Mouse (Mus musculus): ENCODE results near the gene Adamtsl5. TPM values are rescaled to one million over a fixed set of nuclear protein-coding genes. Genes with fewer than 3 reads are reported as not detected.

The Adamtsl5 gene
- polyA plus RNA-seq, 1 experiment, result 27.2 TPM

DNA sequence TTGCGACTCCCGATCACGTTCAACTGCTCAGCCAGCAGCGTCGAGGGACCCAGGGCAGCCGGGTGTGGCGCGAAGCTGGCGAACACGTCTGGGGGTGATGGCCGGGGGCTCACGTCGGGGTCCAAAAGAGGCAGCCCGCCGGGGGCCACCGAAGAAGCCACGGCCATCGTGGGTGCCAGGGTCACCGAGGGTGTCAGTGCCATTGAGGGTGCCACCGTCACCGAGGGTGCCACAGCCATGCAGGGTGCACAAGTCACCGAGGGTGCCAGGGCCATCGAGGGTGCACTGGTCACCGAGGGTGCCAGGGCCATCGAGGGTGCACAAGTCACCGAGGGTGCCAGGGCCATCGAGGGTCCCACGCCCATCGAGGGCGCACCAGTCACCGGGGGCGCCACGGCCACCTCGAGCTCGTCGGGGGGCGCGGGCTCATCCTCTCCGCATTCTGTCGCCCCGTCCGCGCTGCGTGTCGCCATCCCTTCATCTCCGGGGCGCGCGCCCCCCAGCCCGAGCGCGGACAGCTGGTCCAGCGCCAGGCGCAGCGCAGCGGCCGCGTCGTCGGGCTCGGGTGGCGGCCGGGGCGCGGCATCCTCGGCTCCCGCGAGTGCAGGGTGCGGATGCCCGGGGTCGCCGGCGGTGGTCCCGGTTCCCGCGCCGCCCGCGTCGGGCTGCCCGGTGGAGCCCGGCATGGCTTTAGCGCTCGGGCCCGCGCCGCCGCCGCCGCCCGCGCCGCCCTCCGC lies 38.7 kb upstream of the Adamtsl5 start:
- H3K4me3 ChIP-seq (replicated peaks), result peak overlapping the region; percentile 97
- peaks cover 45% of the 10 kb centered on the region for H3K36me3 ChIP-seq (replicated peaks; ENCODE audit: low read length)
- TF ChIP-seq FLI1 (IDR thresholded peaks at IDR 0.05; ENCODE audit: low read length), result no peak
- TF ChIP-seq GATA1 (IDR thresholded peaks at IDR 0.05; ENCODE audit: borderline replicate concordance, low read length), result no peak
- H3K9me3 ChIP-seq, result no peaks in the 10 kb centered on the region
- peaks cover 74% of the 10 kb centered on the region for H3K4me1 ChIP-seq
- peaks cover 15% of the 10 kb centered on the region for H3K27me3 ChIP-seq (replicated peaks)

DNA sequence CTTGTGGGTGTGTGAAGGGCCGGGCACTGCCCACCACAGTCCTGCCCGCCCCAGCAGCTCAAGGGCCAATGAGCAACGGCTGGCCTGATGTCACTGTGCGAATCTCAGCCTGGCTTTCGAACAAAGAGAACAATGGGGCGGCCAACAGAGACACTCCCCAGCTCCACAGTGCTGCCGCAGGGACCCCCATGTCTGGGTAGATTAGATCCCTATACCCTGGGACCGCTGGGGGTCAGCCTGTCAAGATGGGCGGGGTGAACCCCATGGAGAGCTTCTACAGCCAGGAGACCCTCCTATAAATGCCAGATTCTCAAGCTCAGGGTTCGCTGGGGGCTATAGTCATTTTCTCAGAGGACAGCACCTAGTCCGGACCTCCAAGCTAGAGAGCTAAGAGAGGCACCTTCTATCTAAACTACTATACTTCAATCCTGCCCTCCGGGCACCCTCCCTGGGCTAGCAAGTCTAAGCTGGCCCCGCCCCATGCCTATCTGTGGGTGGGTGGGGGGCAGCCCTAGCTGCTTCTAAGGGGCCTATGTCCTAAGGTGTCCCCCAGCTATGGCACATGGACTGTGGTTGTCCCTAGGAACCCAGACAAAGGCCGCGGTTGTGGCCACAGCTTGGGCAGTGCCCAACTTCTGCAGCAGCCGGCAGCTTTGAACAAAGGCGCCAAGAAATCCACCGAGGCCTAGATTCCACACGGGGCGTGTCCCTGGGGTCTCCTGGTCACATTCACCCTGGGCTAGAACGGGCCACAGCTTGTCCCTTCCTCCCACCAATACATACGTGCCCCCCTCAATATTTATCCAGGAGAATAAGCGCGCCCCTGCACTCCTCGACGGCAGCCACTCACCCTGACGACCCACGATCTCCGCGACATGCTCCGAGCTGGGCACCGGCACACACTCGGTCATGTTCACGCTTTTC lies 37.9 kb upstream of the Adamtsl5 start:
- peaks cover 74% of the 10 kb centered on the region for H3K4me1 ChIP-seq

DNA sequence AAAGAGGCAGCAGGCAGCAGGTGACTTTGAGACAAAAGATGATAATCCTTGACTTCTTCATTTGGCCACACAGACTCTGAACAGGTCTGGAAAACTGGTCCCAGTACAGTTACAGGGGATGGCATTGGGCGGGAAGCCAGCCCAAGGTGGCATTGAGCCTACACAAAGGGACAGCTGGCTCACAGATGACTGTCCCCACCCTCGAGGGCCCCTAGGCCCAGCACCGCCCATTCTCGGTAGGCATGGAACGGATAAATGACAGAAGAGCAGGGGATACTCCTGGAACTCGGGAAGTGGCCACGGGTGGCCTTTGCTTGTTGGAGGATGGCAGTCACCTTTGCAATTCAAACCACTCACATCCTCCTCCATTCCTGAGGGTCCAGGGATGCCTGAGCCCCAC lies 37.1 kb upstream of the Adamtsl5 start:
- no peaks in the 10 kb centered on the region for H3K9me3 ChIP-seq
- H3K36me3 ChIP-seq (replicated peaks; ENCODE audit: low read length), result peaks cover 44% of the 10 kb centered on the region
- H3K27me3 ChIP-seq (replicated peaks), result peaks cover 15% of the 10 kb centered on the region
- H3K4me3 ChIP-seq (replicated peaks), result peak overlapping the region; percentile 97
- H3K4me1 ChIP-seq, result peaks cover 73% of the 10 kb centered on the region
- TF ChIP-seq GATA1 (IDR thresholded peaks at IDR 0.05; ENCODE audit: borderline replicate concordance, low read length) (no peak), FLI1 (IDR thresholded peaks at IDR 0.05; ENCODE audit: low read length) (no peak)

More for the DNA sequence above, 37.9 kb upstream of the Adamtsl5 start:
- H3K36me3 ChIP-seq (replicated peaks; ENCODE audit: low read length), result peaks cover 45% of the 10 kb centered on the region
- TF ChIP-seq GATA1 (IDR thresholded peaks at IDR 0.05; ENCODE audit: borderline replicate concordance, low read length) (no peak), FLI1 (IDR thresholded peaks at IDR 0.05; ENCODE audit: low read length) (no peak)
- no peaks in the 10 kb centered on the region for H3K9me3 ChIP-seq
- peaks cover 15% of the 10 kb centered on the region for H3K27me3 ChIP-seq (replicated peaks)
- peak overlapping the region; percentile 97 for H3K4me3 ChIP-seq (replicated peaks)

DNA sequence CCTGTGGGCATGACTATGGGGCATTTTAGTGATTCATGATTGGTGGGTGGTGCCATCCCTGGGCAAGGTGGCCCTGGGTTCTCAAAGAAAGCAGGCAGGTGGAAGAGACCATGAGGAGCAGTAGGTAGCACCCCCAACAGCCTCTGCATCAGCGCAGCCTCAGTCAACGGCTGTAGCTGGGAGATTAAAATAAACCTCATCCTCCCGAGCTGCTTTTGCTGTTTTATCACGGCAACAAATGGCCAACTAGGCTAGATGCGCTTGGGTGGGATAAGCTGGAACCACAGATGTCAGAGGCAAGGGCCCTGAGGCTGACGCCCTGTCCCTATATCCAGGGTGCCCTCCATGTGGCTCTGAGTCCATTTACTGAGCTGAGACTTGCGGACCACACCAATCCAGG lies 36.5 kb upstream of the Adamtsl5 start:
- no peak for TF ChIP-seq GATA1 (IDR thresholded peaks at IDR 0.05; ENCODE audit: borderline replicate concordance, low read length)
- no peak for TF ChIP-seq FLI1 (IDR thresholded peaks at IDR 0.05; ENCODE audit: low read length)
- H3K27me3 ChIP-seq (replicated peaks), result peaks cover 15% of the 10 kb centered on the region
- peak overlapping the region; percentile 60 for H3K4me3 ChIP-seq (replicated peaks)
- peaks cover 67% of the 10 kb centered on the region for H3K4me1 ChIP-seq
- H3K36me3 ChIP-seq (replicated peaks; ENCODE audit: low read length), result peaks cover 42% of the 10 kb centered on the region
- no peaks in the 10 kb centered on the region for H3K9me3 ChIP-seq

DNA sequence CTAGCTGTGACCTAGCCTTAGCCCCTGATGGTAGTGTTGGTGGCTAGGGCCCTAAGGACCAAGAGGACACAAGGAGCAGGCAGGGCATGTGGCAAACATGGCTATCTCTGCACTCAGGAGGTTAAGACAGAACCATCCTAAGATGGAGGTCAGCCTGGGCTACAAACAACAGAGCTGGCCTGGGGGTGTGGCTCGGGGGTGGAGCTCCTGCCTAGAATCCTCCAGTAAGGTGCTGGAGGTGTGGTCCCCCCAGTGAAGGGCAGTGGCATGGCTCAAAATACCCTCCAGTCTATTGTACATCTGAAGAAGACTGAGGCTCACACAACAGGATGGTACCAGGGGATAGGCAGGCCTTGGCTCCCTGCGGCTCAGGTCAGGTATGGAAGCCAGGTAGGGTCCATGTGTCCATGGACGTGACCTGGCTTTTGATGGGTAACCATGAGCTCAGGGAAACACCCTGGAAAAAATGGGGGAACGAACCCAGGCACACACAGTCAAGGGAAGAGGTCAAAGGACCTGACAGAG lies 36.0 kb upstream of the Adamtsl5 start:
- TF ChIP-seq GATA1 (IDR thresholded peaks at IDR 0.05; ENCODE audit: borderline replicate concordance, low read length) (no peak), FLI1 (IDR thresholded peaks at IDR 0.05; ENCODE audit: low read length) (no peak)
- peak overlapping the region; percentile 60 for H3K4me3 ChIP-seq (replicated peaks)
- H3K36me3 ChIP-seq (replicated peaks; ENCODE audit: low read length), result peaks cover 38% of the 10 kb centered on the region
- H3K9me3 ChIP-seq, result no peaks in the 10 kb centered on the region
- peaks cover 18% of the 10 kb centered on the region for H3K27me3 ChIP-seq (replicated peaks)
- H3K4me1 ChIP-seq, result peaks cover 62% of the 10 kb centered on the region

DNA sequence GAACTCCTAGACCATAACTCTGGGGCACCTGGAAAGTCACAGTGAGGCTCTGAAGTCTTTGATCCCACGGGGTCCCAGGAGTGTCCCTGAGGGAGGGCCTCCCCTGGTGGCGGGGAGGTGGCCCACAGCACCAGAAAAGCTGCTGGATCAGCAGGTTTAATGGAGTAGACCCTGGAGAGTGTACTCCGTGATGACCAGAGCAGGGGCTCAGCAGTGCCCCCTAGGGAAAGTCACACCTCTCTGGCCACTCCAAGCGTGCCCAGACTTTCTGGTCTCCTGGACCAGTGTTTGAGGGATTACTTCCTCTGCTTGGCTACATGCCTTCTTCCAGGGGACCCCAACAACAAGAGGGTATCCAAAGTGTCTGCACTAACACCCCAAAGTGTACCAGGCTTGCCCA lies 35.2 kb upstream of the Adamtsl5 start:
- Histone ChIP-seq H3K27me3 (replicated peaks) (peaks cover 23% of the 10 kb centered on the region), H3K9me3 (no peaks in the 10 kb centered on the region), H3K4me1 (peaks cover 56% of the 10 kb centered on the region), H3K36me3 (replicated peaks; ENCODE audit: low read length) (peaks cover 38% of the 10 kb centered on the region), H3K4me3 (replicated peaks) (no peak overlapping the region)
- TF ChIP-seq FLI1 (IDR thresholded peaks at IDR 0.05; ENCODE audit: low read length) (no peak), GATA1 (IDR thresholded peaks at IDR 0.05; ENCODE audit: borderline replicate concordance, low read length) (no peak)

DNA sequence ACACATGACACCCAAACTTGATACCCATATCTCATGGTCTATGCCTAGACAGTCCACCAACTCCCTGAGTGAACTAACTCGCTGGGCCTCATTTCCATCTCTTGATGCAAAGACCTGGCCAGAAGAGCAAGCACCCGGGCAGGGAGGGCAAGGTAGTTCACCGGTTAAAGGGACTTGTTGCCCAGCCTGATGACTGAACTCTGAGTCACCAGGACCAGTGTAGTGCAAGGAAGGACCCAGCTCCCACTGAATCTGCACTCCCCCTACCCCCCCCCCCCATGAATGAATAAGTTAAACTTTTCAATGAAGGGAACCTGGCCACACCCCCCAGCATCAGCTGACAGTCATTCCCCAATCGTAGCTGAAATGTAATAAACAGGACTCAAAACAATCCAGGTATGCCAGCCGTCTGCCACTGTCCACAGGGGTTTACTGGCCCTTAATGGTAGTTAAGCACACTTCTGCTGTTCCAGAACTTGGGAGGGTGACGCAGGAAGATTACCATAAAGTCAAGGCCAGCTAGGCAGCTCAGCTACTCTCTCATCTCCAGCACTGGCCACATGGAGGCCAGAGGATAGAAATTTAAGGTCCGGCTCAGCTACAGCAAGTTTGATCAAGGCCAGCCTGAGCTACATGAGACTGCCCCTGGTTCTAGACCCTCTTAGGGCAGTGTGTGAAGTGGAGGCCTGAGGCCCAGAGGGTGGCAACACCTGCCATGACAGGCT lies 34.6 kb upstream of the Adamtsl5 start:
- H3K27me3 ChIP-seq (replicated peaks), result peaks cover 25% of the 10 kb centered on the region
- no peak for TF ChIP-seq GATA1 (IDR thresholded peaks at IDR 0.05; ENCODE audit: borderline replicate concordance, low read length)
- TF ChIP-seq FLI1 (IDR thresholded peaks at IDR 0.05; ENCODE audit: low read length), result no peak
- no peak overlapping the region for H3K4me3 ChIP-seq (replicated peaks)
- peaks cover 51% of the 10 kb centered on the region for H3K4me1 ChIP-seq
- no peaks in the 10 kb centered on the region for H3K9me3 ChIP-seq
- H3K36me3 ChIP-seq (replicated peaks; ENCODE audit: low read length), result peaks cover 38% of the 10 kb centered on the region

DNA sequence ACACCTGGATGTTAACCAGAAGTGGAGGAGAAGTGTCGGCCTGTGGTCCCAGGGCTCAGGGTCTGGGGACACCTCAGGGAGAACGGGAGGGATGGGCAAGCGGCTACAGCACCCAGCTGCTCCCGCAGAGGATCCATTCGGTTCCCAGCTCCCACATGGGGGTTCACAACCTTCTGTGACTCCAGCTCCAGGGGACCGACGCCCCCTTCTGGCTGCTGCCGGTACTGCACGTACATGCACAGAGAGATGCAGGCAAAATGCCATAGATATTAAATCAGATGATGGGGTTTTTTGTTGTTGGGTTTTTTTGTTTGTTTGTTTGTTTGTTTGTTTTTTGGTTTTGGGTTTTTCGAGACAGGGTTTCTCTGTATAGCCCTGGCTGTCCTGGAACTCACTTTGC lies 29.5 kb upstream of the Adamtsl5 start:
- H3K4me1 ChIP-seq, result peaks cover 7% of the 10 kb centered on the region; the same call in 1 of the 2 replicates
- H3K36me3 ChIP-seq (replicated peaks; ENCODE audit: low read length), result peaks cover 25% of the 10 kb centered on the region
- H3K4me3 ChIP-seq (replicated peaks), result no peak overlapping the region
- H3K27me3 ChIP-seq (replicated peaks), result peaks cover 15% of the 10 kb centered on the region
- peaks cover 7% of the 10 kb centered on the region; the same call in 1 of the 2 replicates for H3K9me3 ChIP-seq
- no peak for TF ChIP-seq GATA1 (IDR thresholded peaks at IDR 0.05; ENCODE audit: borderline replicate concordance, low read length)
- TF ChIP-seq FLI1 (IDR thresholded peaks at IDR 0.05; ENCODE audit: low read length), result no peak

DNA sequence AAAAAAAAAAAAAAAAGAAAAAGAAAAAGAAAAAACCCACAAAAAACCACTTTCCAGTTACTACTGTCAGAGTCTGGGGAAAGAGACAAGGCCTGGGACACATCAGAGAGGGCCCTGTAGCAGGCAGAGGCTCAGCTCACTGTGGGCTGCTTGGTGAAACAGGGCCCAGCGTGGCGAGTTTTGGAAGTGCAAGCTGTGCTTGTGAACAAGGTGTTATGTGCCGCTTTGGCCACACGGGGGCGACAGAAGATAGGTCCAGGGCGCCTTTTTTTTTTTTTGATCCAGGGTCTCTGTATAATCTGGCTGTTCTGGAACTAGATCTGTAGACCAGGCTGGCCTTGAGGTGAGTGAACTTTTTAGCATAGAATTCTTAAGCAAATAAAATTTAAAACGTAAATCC lies 27.9 kb upstream of the Adamtsl5 start:
- no peak overlapping the region for H3K4me3 ChIP-seq (replicated peaks)
- H3K4me1 ChIP-seq, result peaks cover 19% of the 10 kb centered on the region
- peaks cover 22% of the 10 kb centered on the region for H3K27me3 ChIP-seq (replicated peaks)
- H3K9me3 ChIP-seq, result peaks cover 7% of the 10 kb centered on the region; the same call in 1 of the 2 replicates
- peaks cover 10% of the 10 kb centered on the region for H3K36me3 ChIP-seq (replicated peaks; ENCODE audit: low read length)
- no peak for TF ChIP-seq GATA1 (IDR thresholded peaks at IDR 0.05; ENCODE audit: borderline replicate concordance, low read length)
- TF ChIP-seq FLI1 (IDR thresholded peaks at IDR 0.05; ENCODE audit: low read length), result no peak

Measured in megakaryocyte, embryonic 14.5 days (primary cell).